Mouse (Mus musculus) spleen, adult 2 months (tissue): Measurements from ENCODE around the gene Prkcb. TPM values are rescaled to one million over a fixed set of nuclear protein-coding genes. Genes with fewer than 3 reads are reported as not detected.

ENCODE experiments used
- DNase-seq, 2 experiments: peaks; one replicate each; pipeline versions ENCODE4 v3.0.0 to v3.0.0-alpha.2; 2012 to 2021; ENCODE audit warnings: low spot score in 2 of 2, low read depth in 1 of 2
- H3K27ac ChIP-seq: fragments of 200-500 bp; 2 replicates; pipeline ENCODE4 v1.5.1; 2012; ENCODE audit warnings: low read length, inconsistent platforms; ENCODE audit not compliant: insufficient read depth
- H3K27me3 ChIP-seq: fragments of 200-500 bp; 2 replicates; pipeline ENCODE4 v1.6.1; 2012; ENCODE audit warnings: mild to moderate bottlenecking, moderate library complexity, low read length, inconsistent platforms; ENCODE audit not compliant: control insufficient read depth, insufficient read depth
- H3K36me3 ChIP-seq: fragments of 200-500 bp; 2 replicates; pipeline ENCODE4 v1.6.1; 2012; ENCODE audit warnings: mild to moderate bottlenecking, low read length, inconsistent platforms; ENCODE audit not compliant: control insufficient read depth, insufficient read depth
- H3K4me1 ChIP-seq: fragments of 200-500 bp; 2 replicates; pipeline ENCODE4 v1.6.1; 2011; ENCODE audit warnings: inconsistent platforms; ENCODE audit not compliant: control insufficient read depth, insufficient read depth, insufficient read length
- H3K4me3 ChIP-seq: fragments of 200-500 bp; 2 replicates; pipeline ENCODE4 v1.5.1; 2011; ENCODE audit warnings: mild to moderate bottlenecking, inconsistent platforms; ENCODE audit not compliant: insufficient read depth, insufficient read length; ENCODE audit errors: extremely low read depth
- CTCF ChIP-seq: fragments of 200-500 bp; IDR thresholded peaks from 2 replicates; pipeline ENCODE4 v1.5.1; 2011; ENCODE audit warnings: mild to moderate bottlenecking, inconsistent platforms; ENCODE audit not compliant: insufficient read depth, insufficient read length, insufficient replicate concordance; ENCODE audit errors: extremely low read depth
- POLR2A ChIP-seq: fragments of 200-500 bp; IDR thresholded peaks from 2 replicates; pipeline ENCODE4 v1.6.1; 2011; ENCODE audit warnings: low read depth, low read length, inconsistent platforms
- WGBS: fragments of 180-500 bp; shearing (Covaris S2); methylation state at CpG from one replicate; pipeline ENCODE4 v1.1.7; 2018; 5-methylcytosine and 5-hydroxymethylcytosine counted together
- polyA plus RNA-seq: library from polyadenylated mRNA; depleted of rRNA; stranded (reverse); fragments of >200 nt; gene quantifications from 2 replicates; pipeline ENCODE4 v1.2.3, GENCODE M21; 2012

Prkcb gene
- polyA plus RNA-seq, 1 experiment: 106 TPM

DNA sequence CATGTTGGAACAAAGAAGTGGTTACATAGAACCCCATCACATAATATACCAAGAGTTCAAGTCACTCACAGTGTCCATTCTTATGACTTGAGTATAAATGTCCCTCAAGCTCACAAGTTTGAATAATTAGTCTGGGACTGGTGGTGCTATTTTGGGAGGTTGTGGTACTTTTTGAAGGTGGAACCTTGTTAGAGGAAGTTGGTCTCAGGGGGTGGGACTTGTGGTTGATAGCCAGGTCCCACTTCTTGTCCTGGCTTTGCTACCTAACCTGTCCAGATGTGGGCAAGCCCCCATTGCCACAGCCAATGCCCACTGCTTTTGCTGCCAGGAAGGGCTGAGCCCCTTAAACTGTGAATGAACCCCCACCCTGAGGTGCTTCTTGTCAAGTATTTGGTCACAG lies 28.9 kb downstream of the Prkcb start:
- Histone ChIP-seq H3K27me3 (no peaks in the 10 kb centered on the region), H3K27ac (peak overlapping the region; percentile 87), H3K4me1 (peaks cover 41% of the 10 kb centered on the region; the same call in 1 of the 2 replicates), H3K4me3 (no peak overlapping the region), H3K36me3 (peaks cover 2% of the 10 kb centered on the region; the same call in 1 of the 2 replicates)
- DNase-seq: peak; percentile 68 to 69
- no peak for TF ChIP-seq POLR2A
- TF ChIP-seq CTCF: no peak

DNA sequence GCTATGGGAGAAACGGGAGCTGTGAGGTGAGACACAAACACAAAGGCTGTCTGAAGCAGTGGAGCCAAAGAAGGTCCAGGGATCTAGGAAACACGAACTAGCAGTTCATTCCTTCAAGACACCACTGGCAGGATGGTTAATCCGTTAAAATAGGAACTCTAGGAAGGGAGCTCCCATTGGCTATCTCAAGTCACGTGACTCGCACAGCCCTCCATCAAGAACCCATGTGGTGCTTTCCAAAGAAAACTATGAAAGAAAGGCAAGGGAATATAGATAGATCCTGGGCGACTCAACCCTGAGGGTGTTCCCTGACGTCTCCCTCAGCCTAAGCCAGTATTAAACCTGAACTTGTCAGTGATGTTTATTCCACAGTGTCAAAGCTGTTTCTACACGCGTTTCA lies 31.0 kb downstream of the Prkcb start:
- peaks cover 2% of the 10 kb centered on the region; the same call in 1 of the 2 replicates for H3K36me3 ChIP-seq
- DNase-seq: no peak
- 92% methylated on average over 9 of the region's 9 CpGs for WGBS
- no peaks in the 10 kb centered on the region for H3K27me3 ChIP-seq
- TF ChIP-seq CTCF (no peak), POLR2A (no peak)
- peaks cover 32% of the 10 kb centered on the region; the same call in 1 of the 2 replicates for H3K4me1 ChIP-seq
- no peak overlapping the region for H3K27ac ChIP-seq
- H3K4me3 ChIP-seq: no peak overlapping the region

DNA sequence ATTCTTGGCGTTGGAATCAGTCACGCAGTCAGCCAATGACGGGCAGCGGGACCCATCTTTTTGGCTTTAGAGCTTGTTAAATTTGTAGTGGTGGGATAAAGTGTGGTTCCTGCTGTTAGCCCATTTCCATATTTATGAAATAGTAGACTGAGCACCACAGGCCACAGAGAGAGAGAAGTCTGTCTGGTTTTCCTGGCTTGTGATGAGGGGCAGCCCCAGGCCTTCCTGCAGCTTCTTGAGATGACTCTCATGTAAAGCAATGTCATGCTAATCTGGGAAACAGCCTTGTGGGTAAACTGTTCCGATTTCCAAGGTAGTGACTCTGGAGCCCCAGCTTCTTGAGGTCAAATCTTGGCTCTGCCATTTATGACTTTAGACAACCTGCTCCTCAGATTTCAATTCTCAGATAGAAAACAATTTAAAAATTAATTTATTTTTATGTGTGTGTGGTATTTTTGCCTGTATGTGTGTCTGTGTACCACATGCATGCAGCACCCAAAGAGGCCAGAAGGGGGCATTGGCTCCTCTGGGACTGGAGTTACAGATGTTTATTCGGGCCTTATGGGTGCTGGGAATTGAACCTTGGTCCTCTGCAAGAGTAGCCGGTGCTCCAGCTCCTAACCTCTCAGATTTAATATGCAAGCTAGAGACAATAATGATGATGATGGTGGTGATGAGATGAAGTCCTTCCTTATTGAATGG lies 32.4 kb downstream of the Prkcb start:
- no peak for DNase-seq

DNA sequence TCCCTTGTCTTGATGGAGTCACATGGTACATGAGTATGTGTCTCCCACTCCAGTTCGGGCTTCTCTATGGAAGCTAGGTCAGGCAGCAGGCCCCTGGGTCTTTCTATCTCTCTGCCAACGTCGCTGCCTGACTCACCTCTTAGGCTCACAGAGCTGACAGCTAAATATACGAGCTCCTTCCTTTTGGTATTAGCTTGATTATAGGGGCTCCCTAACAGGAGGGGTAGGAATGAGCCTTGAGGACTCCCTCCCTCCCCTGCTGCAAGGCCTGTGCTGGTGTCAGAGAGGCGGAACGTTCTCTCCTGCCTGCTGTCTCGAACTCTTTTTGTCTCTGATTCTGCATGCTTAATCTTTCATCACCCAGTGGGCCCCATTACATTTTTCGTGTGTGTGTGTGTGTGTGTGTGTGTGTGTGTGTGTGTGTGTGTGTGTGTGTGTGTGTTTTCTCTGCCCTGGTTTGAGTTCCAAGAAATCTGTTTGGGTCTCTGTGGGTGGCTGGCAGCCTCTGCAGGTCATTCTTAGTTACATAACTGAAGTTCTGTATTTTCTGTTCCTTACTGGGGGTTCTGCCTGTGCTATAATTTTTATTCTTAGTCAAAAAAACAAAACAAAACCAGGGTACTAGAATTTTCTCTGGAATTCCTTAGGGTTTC lies 33.6 kb downstream of the Prkcb start:
- no peak for DNase-seq

More for the DNA sequence above, 32.4 kb downstream of the Prkcb start:
- 88% methylated on average over 7 of the region's 7 CpGs for WGBS
- Histone ChIP-seq H3K4me3 (no peak overlapping the region), H3K27me3 (no peaks in the 10 kb centered on the region), H3K27ac (no peak overlapping the region), H3K4me1 (peaks cover 27% of the 10 kb centered on the region; the same call in 1 of the 2 replicates), H3K36me3 (no peaks in the 10 kb centered on the region)
- no peak for TF ChIP-seq POLR2A
- no peak for TF ChIP-seq CTCF

DNA sequence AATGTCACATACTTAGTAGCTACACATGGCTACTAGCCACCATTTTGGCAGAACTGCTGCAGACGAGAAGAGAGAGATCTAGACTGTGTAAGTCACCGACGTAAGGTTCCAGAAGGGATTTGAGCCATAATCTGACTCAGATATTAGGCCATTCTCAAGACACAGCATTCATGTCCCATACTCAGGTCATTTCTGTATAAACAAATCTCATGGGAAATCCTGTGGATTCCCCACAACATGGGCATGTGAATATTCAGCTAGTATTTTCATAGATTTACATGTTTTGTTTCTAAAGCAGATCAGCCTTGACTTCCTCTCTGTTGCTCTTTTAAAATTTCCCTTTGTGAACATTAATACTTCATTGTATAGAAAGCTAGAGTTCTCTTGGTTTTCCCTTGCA lies 39.4 kb downstream of the Prkcb start:
- H3K4me1 ChIP-seq: peaks cover 6% of the 10 kb centered on the region; the same call in 1 of the 2 replicates
- TF ChIP-seq CTCF: no peak
- no peak for TF ChIP-seq POLR2A
- H3K27ac ChIP-seq: no peak overlapping the region
- H3K27me3 ChIP-seq: no peaks in the 10 kb centered on the region
- no peak overlapping the region for H3K4me3 ChIP-seq
- no peak for DNase-seq
- WGBS: 86% methylated on average over 3 of the region's 3 CpGs
- H3K36me3 ChIP-seq: no peaks in the 10 kb centered on the region

More for the DNA sequence above, 33.6 kb downstream of the Prkcb start:
- no peak overlapping the region for H3K4me3 ChIP-seq
- peaks cover 18% of the 10 kb centered on the region; the same call in 1 of the 2 replicates for H3K4me1 ChIP-seq
- TF ChIP-seq CTCF (no peak), POLR2A (no peak)
- H3K27ac ChIP-seq: peak overlapping the region; percentile 39; the same call in 1 of the 2 replicates
- WGBS: 61% methylated on average over 8 of the region's 8 CpGs
- H3K27me3 ChIP-seq: no peaks in the 10 kb centered on the region
- no peaks in the 10 kb centered on the region for H3K36me3 ChIP-seq

DNA sequence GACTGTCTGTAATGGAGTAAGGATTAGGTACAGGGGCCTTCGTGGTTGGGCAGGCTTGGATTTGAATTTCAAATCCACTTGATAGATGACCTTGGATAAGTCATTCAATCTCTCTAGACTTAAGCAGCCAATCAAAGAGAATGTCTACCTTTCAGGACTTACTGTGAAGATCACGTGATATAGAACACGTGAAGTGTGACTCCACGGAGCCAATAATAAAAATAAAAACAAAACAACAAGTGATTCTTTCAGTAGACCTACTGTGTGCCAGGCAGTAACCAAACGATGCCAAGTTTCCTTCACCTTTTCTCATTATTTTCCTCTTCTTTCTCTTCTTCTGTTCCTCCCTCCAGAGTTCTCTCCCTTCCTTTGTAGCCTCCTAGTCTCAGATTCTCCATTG lies 39.9 kb downstream of the Prkcb start:
- H3K4me3 ChIP-seq: no peak overlapping the region
- 88% methylated on average over 5 of the region's 5 CpGs for WGBS
- H3K27ac ChIP-seq: no peak overlapping the region
- no peak for DNase-seq
- H3K4me1 ChIP-seq: peaks cover 6% of the 10 kb centered on the region; the same call in 1 of the 2 replicates
- H3K27me3 ChIP-seq: no peaks in the 10 kb centered on the region
- TF ChIP-seq POLR2A (no peak), CTCF (no peak)
- no peaks in the 10 kb centered on the region for H3K36me3 ChIP-seq
